Mouse (Mus musculus) bone marrow, adult 2 months (tissue): ENCODE measurements at regions not wholly inside any gene's neighbourhood (a gene's known extent, or its start where the extent isn't known, plus 50 kb on each side); places are given as distances from the start of the nearest gene placed in this dataset.

Experiments
- H3K27ac ChIP-seq: fragments of 200-500 bp; 2 replicates; pipeline ENCODE4 v1.5.1; 2012; ENCODE audit warnings: low read depth, mild to moderate bottlenecking, control low read depth, inconsistent platforms, low read length; ENCODE audit not compliant: control insufficient read depth, poor library complexity, insufficient read depth
- H3K4me1 ChIP-seq: fragments of 200-500 bp; 2 replicates; pipeline ENCODE4 v1.6.1; 2011; ENCODE audit warnings: low read length; ENCODE audit not compliant: control insufficient read depth, insufficient read depth
- H3K4me3 ChIP-seq: fragments of 200-500 bp; replicated peaks from 2 replicates; pipeline ENCODE3; 2011; ENCODE audit warnings: mild to moderate bottlenecking, low read depth, low read length, control low read depth; ENCODE audit not compliant: control insufficient read depth
- CTCF ChIP-seq: fragments of 200-500 bp; IDR thresholded peaks from 2 replicates; pipeline ENCODE4 v1.5.1; 2011; ENCODE audit warnings: low read length, control low read depth; ENCODE audit not compliant: control insufficient read depth, insufficient read depth
- POLR2A ChIP-seq: fragments of 200-500 bp; IDR thresholded peaks from 2 replicates; pipeline ENCODE4 v1.6.1; 2011; ENCODE audit warnings: low read depth, mild to moderate bottlenecking, control low read depth, low read length, borderline replicate concordance; ENCODE audit not compliant: control insufficient read depth
- WGBS: fragments of 180-500 bp; shearing (Covaris S2); methylation state at CpG from one replicate; pipeline ENCODE4 v1.1.7; 2018; 5-methylcytosine and 5-hydroxymethylcytosine counted together

- H3K4me1 ChIP-seq = no peaks in the 10 kb centered on the region
- no peak overlapping the region for H3K27ac ChIP-seq
- 89% methylated on average over 1 of the region's 1 CpGs for WGBS
- TF ChIP-seq POLR2A = no peak
- TF ChIP-seq CTCF = no peak
- no peak overlapping the region for H3K4me3 ChIP-seq
Observed at GRCm38 (mm10) chr2:139120905-139121304, 372.8 kb upstream of the Sptlc3 start.

- WGBS = 44% methylated on average over 1 of the region's 1 CpGs
- no peak overlapping the region for H3K4me3 ChIP-seq
- no peak overlapping the region for H3K27ac ChIP-seq
- H3K4me1 ChIP-seq = no peaks in the 10 kb centered on the region
- no peak for TF ChIP-seq CTCF
- no peak for TF ChIP-seq POLR2A
Observed at GRCm38 (mm10) chr2:139132121-139132520, 361.6 kb upstream of the Sptlc3 start.

GRCm38 (mm10) chr2:139147004-139147403 lies 346.7 kb upstream of the Sptlc3 start:
- 51% methylated on average over 1 of the region's 1 CpGs for WGBS

GRCm38 (mm10) chr2:139179641-139180040 lies 314.1 kb upstream of the Sptlc3 start:
- Histone ChIP-seq H3K4me3 (no peak overlapping the region), H3K4me1 (no peaks in the 10 kb centered on the region), H3K27ac (no peak overlapping the region)
- WGBS = 60% methylated on average over 2 of the region's 2 CpGs
- TF ChIP-seq POLR2A = no peak
- TF ChIP-seq CTCF = no peak

More at GRCm38 (mm10) chr2:139147004-139147403, 346.7 kb upstream of the Sptlc3 start:
- H3K27ac ChIP-seq = no peak overlapping the region
- no peak for TF ChIP-seq CTCF
- TF ChIP-seq POLR2A = no peak
- no peak overlapping the region for H3K4me3 ChIP-seq
- no peaks in the 10 kb centered on the region for H3K4me1 ChIP-seq

- 53% methylated on average over 2 of the region's 2 CpGs for WGBS
- no peak for TF ChIP-seq CTCF
- no peak for TF ChIP-seq POLR2A
- Histone ChIP-seq H3K27ac (no peak overlapping the region), H3K4me1 (no peaks in the 10 kb centered on the region), H3K4me3 (no peak overlapping the region)
Observed at GRCm38 (mm10) chr2:139198281-139198680, 295.4 kb upstream of the Sptlc3 start.

GRCm38 (mm10) chr2:139207649-139208048 lies 286.1 kb upstream of the Sptlc3 start:
- 30% methylated on average over 1 of the region's 1 CpGs for WGBS
- H3K4me3 ChIP-seq = no peak overlapping the region
- H3K27ac ChIP-seq = no peak overlapping the region
- H3K4me1 ChIP-seq = no peaks in the 10 kb centered on the region
- TF ChIP-seq CTCF (no peak), POLR2A (no peak)

GRCm38 (mm10) chr2:139220757-139221400 lies 272.8 kb upstream of the Sptlc3 start:
- H3K4me1 ChIP-seq = no peaks in the 10 kb centered on the region
- H3K27ac ChIP-seq = no peak overlapping the region
- no peak overlapping the region for H3K4me3 ChIP-seq
- 55% methylated on average over 9 of the region's 9 CpGs for WGBS
- TF ChIP-seq POLR2A (no peak), CTCF (no peak)

- Histone ChIP-seq H3K4me1 (no peaks in the 10 kb centered on the region), H3K4me3 (no peak overlapping the region), H3K27ac (no peak overlapping the region)
- 58% methylated on average over 3 of the region's 3 CpGs for WGBS
- TF ChIP-seq POLR2A (no peak), CTCF (no peak)
Observed at GRCm38 (mm10) chr2:139230453-139230852, 263.3 kb upstream of the Sptlc3 start.

- Histone ChIP-seq H3K4me3 (no peak overlapping the region), H3K27ac (no peak overlapping the region), H3K4me1 (no peaks in the 10 kb centered on the region)
- TF ChIP-seq CTCF (no peak), POLR2A (no peak)
- 74% methylated on average over 2 of the region's 2 CpGs for WGBS
Observed at GRCm38 (mm10) chr2:139250138-139250537, 243.6 kb upstream of the Sptlc3 start.
